Mouse (Mus musculus): Measurements from ENCODE around the gene Gm20532.

Gene Gm20532

DNA sequence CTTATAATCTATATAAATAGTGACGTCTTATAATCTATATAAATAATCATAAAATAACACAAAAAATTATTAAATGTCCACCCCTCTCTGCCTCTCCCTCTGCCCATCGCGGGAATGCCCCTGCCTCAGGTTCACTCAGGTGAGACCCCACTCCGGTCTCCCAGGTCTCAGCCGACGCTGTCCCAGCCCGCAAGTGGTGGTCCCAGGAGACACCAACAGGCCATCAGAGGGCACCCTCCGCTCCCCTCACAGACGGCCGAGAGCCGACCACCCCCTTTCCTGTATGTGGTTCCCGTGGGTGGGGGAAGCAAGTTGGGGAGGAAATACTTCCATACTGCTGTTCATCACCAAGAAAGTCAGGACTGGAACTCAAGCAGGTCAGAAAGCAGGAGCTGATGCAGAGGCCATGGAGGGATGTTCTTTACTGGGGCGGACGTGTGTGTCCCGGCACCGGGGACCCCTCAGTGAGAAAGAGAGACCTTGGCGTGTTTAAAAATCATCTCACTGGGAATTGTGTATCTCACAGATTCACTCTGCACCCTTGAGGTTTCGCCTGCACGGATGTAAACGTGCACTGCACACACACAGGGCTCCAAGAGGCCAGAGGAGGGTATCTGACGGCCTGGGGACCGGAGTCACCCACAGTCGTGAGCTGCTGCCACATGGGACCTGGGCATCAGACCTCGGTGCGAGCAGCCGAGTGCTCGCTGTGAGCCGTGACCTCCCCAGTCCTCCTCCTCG is 75.5 kb downstream of the Gm20532 start:
- no peak for DNase-seq

DNA sequence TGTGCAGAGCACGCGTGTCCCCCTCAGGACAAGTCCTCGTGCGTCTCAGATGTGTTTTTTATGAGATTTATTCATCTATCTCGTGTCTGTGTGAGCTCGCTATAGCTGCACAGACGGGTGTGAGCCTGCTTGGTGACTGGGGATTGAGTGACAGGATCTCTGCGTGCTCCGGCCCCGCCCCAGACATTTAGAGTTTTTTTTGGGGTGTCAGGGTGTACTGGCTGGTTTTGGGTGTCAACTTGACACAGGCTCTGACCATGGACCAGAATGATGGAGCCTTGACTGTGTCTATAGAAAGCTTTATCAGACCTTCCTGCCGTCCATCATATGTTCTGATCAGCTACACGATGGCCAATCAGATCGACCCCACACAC is 76.1 kb downstream of the Gm20532 start:
- no peak for DNase-seq

DNA sequence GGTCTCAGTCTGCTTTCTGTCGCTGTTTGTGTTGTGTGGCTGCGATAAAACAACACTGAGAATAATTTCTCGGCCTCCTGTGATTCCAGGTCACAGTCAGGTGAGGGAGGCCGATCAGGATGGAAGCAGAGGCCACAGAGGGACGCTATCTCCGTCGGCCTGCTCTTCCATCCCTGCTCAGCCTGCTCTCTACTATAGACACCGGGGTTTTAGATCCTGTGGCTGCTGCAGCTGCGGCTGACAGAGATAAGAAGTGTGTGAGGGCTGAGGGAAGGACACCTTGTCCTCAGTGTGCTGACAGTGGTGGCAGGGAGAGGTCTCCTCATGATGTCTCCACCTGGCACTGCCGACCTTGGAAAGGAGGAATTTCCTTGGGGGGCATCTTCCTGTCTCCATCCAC is 76.7 kb downstream of the Gm20532 start:
- no peak for DNase-seq

- DNase-seq = peak; percentile 76
These were observed 77.1 kb downstream of the Gm20532 start for GRCm38 (mm10) chr2:26663551-26663950.

GRCm38 (mm10) chr2:26668746-26669145 is 82.3 kb downstream of the Gm20532 start:
- no peak for DNase-seq

DNA sequence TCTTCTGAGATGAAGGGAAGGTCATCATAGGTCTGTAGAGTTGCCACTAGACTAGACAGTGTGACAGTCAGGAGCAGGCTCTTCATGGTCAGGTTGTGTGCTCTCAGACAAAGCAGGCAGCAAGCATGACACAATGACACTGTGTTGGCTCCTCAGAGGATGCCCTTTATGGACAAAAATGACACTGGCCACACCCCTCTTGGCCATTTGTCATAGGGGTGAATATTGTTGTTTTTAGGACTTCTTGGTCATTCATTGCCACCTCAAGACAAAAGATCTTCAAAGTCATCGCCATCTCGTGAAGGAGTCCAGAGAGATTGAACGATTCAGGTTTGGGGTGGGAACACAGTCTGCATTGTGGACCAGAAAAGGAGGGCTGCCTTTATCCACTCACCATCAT is 84.7 kb downstream of the Gm20532 start, which contains the start of gene Lcn4:
Lcn4 (minus strand) TSS at position 101 of the 400 bp plus-strand sequence.
- DNase-seq = no peak
